Mouse (Mus musculus): ENCODE data around the gene Mapk14. TPM values are rescaled to one million over a fixed set of nuclear protein-coding genes. Genes with fewer than 3 reads are reported as not detected.

Mapk14 gene
- polyA plus RNA-seq (2016; fragmentation: Nextera tagmentation; extraction: Ambion mirVana): 48.8 and 52.4 TPM in 2 replicates

GRCm38 (mm10) chr17:28690776-28691686 is at the start of gene Mapk14:
Mapk14 (plus strand) TSS chr17:28691329.
- under 1% methylated on average over 83 of the region's 86 CpGs for WGBS
- H3K9ac ChIP-seq: peak within 1 kb of the TSS; percentile 97
- peak within 1 kb of the TSS; percentile 97 for H3K27ac ChIP-seq
- peaks cover 13% of the 10 kb centered on the region; the same call in 1 of the 2 replicates for H3K27me3 ChIP-seq
- H3K4me3 ChIP-seq: peak within 1 kb of the TSS; percentile 86
- ATAC-seq (ENCODE audit: insufficient number of reproducible peaks, insufficient read depth, low FRiP score, low TSS enrichment): peak; percentile 91
- no peaks in the 10 kb centered on the region for H3K9me3 ChIP-seq
- peaks cover 29% of the 10 kb centered on the region for H3K4me1 ChIP-seq
- H3K4me2 ChIP-seq (replicated peaks): peak within 1 kb of the TSS; percentile 68
- no peaks in the 10 kb centered on the region for H3K36me3 ChIP-seq

- H3K9me3 ChIP-seq: no peaks in the 10 kb centered on the region
- H3K27ac ChIP-seq: no peak overlapping the region
- WGBS: 45% methylated on average over 3 of the region's 3 CpGs
- no peaks in the 10 kb centered on the region for H3K36me3 ChIP-seq
- ATAC-seq (ENCODE audit: insufficient number of reproducible peaks, insufficient read depth, low FRiP score, low TSS enrichment): no peak
- H3K4me3 ChIP-seq: no peak overlapping the region
- H3K27me3 ChIP-seq: no peaks in the 10 kb centered on the region
- no peaks in the 10 kb centered on the region for H3K4me1 ChIP-seq
- no peak overlapping the region for H3K9ac ChIP-seq
- H3K4me2 ChIP-seq (replicated peaks): no peak overlapping the region
Measured at GRCm38 (mm10) chr17:28643697-28644096, 47.4 kb upstream of the Mapk14 start.

GRCm38 (mm10) chr17:28644112-28644511 is 47.0 kb upstream of the Mapk14 start:
- no peaks in the 10 kb centered on the region for H3K36me3 ChIP-seq
- WGBS: 49% methylated on average over 4 of the region's 4 CpGs
- H3K27ac ChIP-seq: no peak overlapping the region
- ATAC-seq (ENCODE audit: insufficient number of reproducible peaks, insufficient read depth, low FRiP score, low TSS enrichment): no peak
- H3K4me1 ChIP-seq: no peaks in the 10 kb centered on the region
- no peaks in the 10 kb centered on the region for H3K9me3 ChIP-seq
- no peak overlapping the region for H3K4me2 ChIP-seq (replicated peaks)
- H3K4me3 ChIP-seq: no peak overlapping the region
- no peak overlapping the region for H3K9ac ChIP-seq
- no peaks in the 10 kb centered on the region for H3K27me3 ChIP-seq

GRCm38 (mm10) chr17:28646221-28646620 is 44.9 kb upstream of the Mapk14 start:
- Histone ChIP-seq H3K4me2 (replicated peaks) (no peak overlapping the region), H3K9ac (no peak overlapping the region), H3K9me3 (no peaks in the 10 kb centered on the region), H3K27me3 (no peaks in the 10 kb centered on the region), H3K4me3 (no peak overlapping the region), H3K36me3 (no peaks in the 10 kb centered on the region), H3K4me1 (no peaks in the 10 kb centered on the region), H3K27ac (no peak overlapping the region)
- no peak for ATAC-seq (ENCODE audit: insufficient number of reproducible peaks, insufficient read depth, low FRiP score, low TSS enrichment)
- WGBS: 58% methylated on average over 3 of the region's 3 CpGs

GRCm38 (mm10) chr17:28648607-28649370 is 42.3 kb upstream of the Mapk14 start:
- H3K4me3 ChIP-seq: no peak overlapping the region
- no peak overlapping the region for H3K9ac ChIP-seq
- no peaks in the 10 kb centered on the region for H3K9me3 ChIP-seq
- H3K4me1 ChIP-seq: no peaks in the 10 kb centered on the region
- H3K27ac ChIP-seq: no peak overlapping the region
- H3K27me3 ChIP-seq: no peaks in the 10 kb centered on the region
- ATAC-seq (ENCODE audit: insufficient number of reproducible peaks, insufficient read depth, low FRiP score, low TSS enrichment): no peak
- 55% methylated on average over 6 of the region's 6 CpGs for WGBS
- no peak overlapping the region for H3K4me2 ChIP-seq (replicated peaks)
- H3K36me3 ChIP-seq: no peaks in the 10 kb centered on the region

- Histone ChIP-seq H3K9me3 (no peaks in the 10 kb centered on the region), H3K36me3 (no peaks in the 10 kb centered on the region), H3K9ac (no peak overlapping the region), H3K4me3 (no peak overlapping the region), H3K4me2 (replicated peaks) (no peak overlapping the region), H3K27ac (no peak overlapping the region), H3K27me3 (no peaks in the 10 kb centered on the region), H3K4me1 (no peaks in the 10 kb centered on the region)
- ATAC-seq (ENCODE audit: insufficient number of reproducible peaks, insufficient read depth, low FRiP score, low TSS enrichment): no peak
- WGBS: 68% methylated on average over 3 of the region's 3 CpGs
Measured at GRCm38 (mm10) chr17:28650268-28650667, 40.9 kb upstream of the Mapk14 start.

- H3K36me3 ChIP-seq: no peaks in the 10 kb centered on the region
- H3K27me3 ChIP-seq: no peaks in the 10 kb centered on the region
- H3K4me2 ChIP-seq (replicated peaks): no peak overlapping the region
- no peaks in the 10 kb centered on the region for H3K9me3 ChIP-seq
- 40% methylated on average over 4 of the region's 4 CpGs for WGBS
- H3K4me1 ChIP-seq: peaks cover 6% of the 10 kb centered on the region
- H3K9ac ChIP-seq: no peak overlapping the region
- no peak overlapping the region for H3K4me3 ChIP-seq
- no peak; the same call in 1 of the 2 replicates for ATAC-seq (ENCODE audit: insufficient number of reproducible peaks, insufficient read depth, low FRiP score, low TSS enrichment)
- H3K27ac ChIP-seq: no peak overlapping the region
Measured at GRCm38 (mm10) chr17:28657936-28658335, 33.2 kb upstream of the Mapk14 start.

GRCm38 (mm10) chr17:28659564-28659963 is 31.6 kb upstream of the Mapk14 start:
- Histone ChIP-seq H3K27me3 (no peaks in the 10 kb centered on the region), H3K36me3 (no peaks in the 10 kb centered on the region), H3K4me3 (no peak overlapping the region), H3K4me1 (peaks cover 6% of the 10 kb centered on the region), H3K9ac (no peak overlapping the region), H3K4me2 (replicated peaks) (no peak overlapping the region), H3K9me3 (no peaks in the 10 kb centered on the region), H3K27ac (no peak overlapping the region)
- 73% methylated on average over 6 of the region's 6 CpGs for WGBS
- no peak for ATAC-seq (ENCODE audit: insufficient number of reproducible peaks, insufficient read depth, low FRiP score, low TSS enrichment)

- ATAC-seq (ENCODE audit: insufficient number of reproducible peaks, insufficient read depth, low FRiP score, low TSS enrichment): no peak
- no peaks in the 10 kb centered on the region for H3K9me3 ChIP-seq
- H3K9ac ChIP-seq: no peak overlapping the region
- H3K36me3 ChIP-seq: no peaks in the 10 kb centered on the region
- H3K27ac ChIP-seq: no peak overlapping the region
- WGBS: 65% methylated on average over 13 of the region's 13 CpGs
- no peaks in the 10 kb centered on the region for H3K27me3 ChIP-seq
- H3K4me2 ChIP-seq (replicated peaks): no peak overlapping the region
- no peak overlapping the region for H3K4me3 ChIP-seq
- no peaks in the 10 kb centered on the region for H3K4me1 ChIP-seq
Measured at GRCm38 (mm10) chr17:28682311-28683084, 8.6 kb upstream of the Mapk14 start.

- Histone ChIP-seq H3K27me3 (0 out of 2 replicates have a peak, but pooled peaks cover 4% of the 10 kb centered on the region), H3K4me3 (no peak overlapping the region), H3K27ac (no peak overlapping the region), H3K4me2 (replicated peaks) (no peak overlapping the region), H3K9me3 (no peaks in the 10 kb centered on the region), H3K4me1 (no peaks in the 10 kb centered on the region), H3K9ac (no peak overlapping the region), H3K36me3 (no peaks in the 10 kb centered on the region)
- 40% methylated on average over 1 of the region's 1 CpGs for WGBS
- no peak for ATAC-seq (ENCODE audit: insufficient number of reproducible peaks, insufficient read depth, low FRiP score, low TSS enrichment)
Measured at GRCm38 (mm10) chr17:28683601-28684000, 7.5 kb upstream of the Mapk14 start.

GRCm38 (mm10) chr17:28684631-28685030 is 6.5 kb upstream of the Mapk14 start:
- 78% methylated on average over 19 of the region's 19 CpGs for WGBS
- no peak overlapping the region for H3K4me3 ChIP-seq
- no peak overlapping the region for H3K27ac ChIP-seq
- no peaks in the 10 kb centered on the region for H3K36me3 ChIP-seq
- H3K9ac ChIP-seq: no peak overlapping the region
- H3K4me2 ChIP-seq (replicated peaks): no peak overlapping the region
- peaks cover 5% of the 10 kb centered on the region for H3K4me1 ChIP-seq
- no peaks in the 10 kb centered on the region for H3K9me3 ChIP-seq
- ATAC-seq (ENCODE audit: insufficient number of reproducible peaks, insufficient read depth, low FRiP score, low TSS enrichment): no peak
- peaks cover 12% of the 10 kb centered on the region; the same call in 1 of the 2 replicates for H3K27me3 ChIP-seq
